Mouse (Mus musculus): ENCODE measurements around the gene Barx1. TPM values are rescaled to one million over a fixed set of nuclear protein-coding genes. Genes with fewer than 3 reads are reported as not detected.

Gene Barx1
- total RNA-seq, 2 experiments from 2014 or later, result not detected

- DNase-seq (ENCODE audit: extremely low spot score in 1 of 2, low spot score in 2 of 2), result no peak
Observed at GRCm38 (mm10) chr13:48658588-48659253, 4.1 kb upstream of the Barx1 start.

GRCm38 (mm10) chr13:48659254-48660220 is 3.3 kb upstream of the Barx1 start:
- DNase-seq (ENCODE audit: extremely low spot score in 1 of 2, low spot score in 2 of 2), result no peak
- intact Hi-C loops (cut with DNase I), result loop anchor here (10.0 kb wide), 2 partner anchors 345 to 515 kb away; no protein-coding TSS in a partner anchor

More at GRCm38 (mm10) chr13:48658588-48659253, 4.1 kb upstream of the Barx1 start:
- intact Hi-C loops (cut with DNase I), result loop anchor here (10.0 kb wide), 2 partner anchors 346 to 516 kb away; no protein-coding TSS in a partner anchor

- intact Hi-C loops (cut with DNase I), result no loop called here
- no peak for DNase-seq (ENCODE audit: extremely low spot score in 1 of 2, low spot score in 2 of 2)
Observed at GRCm38 (mm10) chr13:48660221-48660734, 2.5 kb upstream of the Barx1 start.

- DNase-seq (ENCODE audit: extremely low spot score in 1 of 2, low spot score in 2 of 2), result no peak
- intact Hi-C loops (cut with DNase I), result no loop called here
Observed at GRCm38 (mm10) chr13:48660741-48661140, 2.1 kb upstream of the Barx1 start.

GRCm38 (mm10) chr13:48661561-48661960 is 1.2 kb upstream of the Barx1 start:
- intact Hi-C loops (cut with DNase I), result no loop called here

GRCm38 (mm10) chr13:48663211-48663987 is 601 bp downstream of the Barx1 start:
- intact Hi-C loops (cut with DNase I), result no loop called here
- no peak for DNase-seq (ENCODE audit: extremely low spot score in 1 of 2, low spot score in 2 of 2)

More at GRCm38 (mm10) chr13:48661561-48661960, 1.2 kb upstream of the Barx1 start:
- no peak for DNase-seq (ENCODE audit: extremely low spot score in 1 of 2, low spot score in 2 of 2)

GRCm38 (mm10) chr13:48663988-48664339 is 1.2 kb downstream of the Barx1 start:
- intact Hi-C loops (cut with DNase I), result no loop called here
- no peak for DNase-seq (ENCODE audit: extremely low spot score in 1 of 2, low spot score in 2 of 2)

GRCm38 (mm10) chr13:48664916-48665655 is 2.3 kb downstream of the Barx1 start:
- intact Hi-C loops (cut with DNase I), result loop anchor here (5.0 kb wide), 1 partner anchor 207 kb away; the partner anchor contains the start of gene Phf2
- DNase-seq (ENCODE audit: extremely low spot score in 1 of 2, low spot score in 2 of 2), result no peak

- intact Hi-C loops (cut with DNase I), result loop anchor here (5.0 kb wide), 1 partner anchor 206 kb away; the partner anchor contains the start of gene Phf2
- DNase-seq (ENCODE audit: extremely low spot score in 1 of 2, low spot score in 2 of 2), result no peak
Observed at GRCm38 (mm10) chr13:48665656-48666597, 3.1 kb downstream of the Barx1 start.

- intact Hi-C loops (cut with DNase I), result loop anchor here (5.0 kb wide), 1 partner anchor 205 kb away; the partner anchor contains the start of gene Phf2
- DNase-seq (ENCODE audit: extremely low spot score in 1 of 2, low spot score in 2 of 2), result no peak
Observed at GRCm38 (mm10) chr13:48667461-48667860, 4.7 kb downstream of the Barx1 start.

- DNase-seq (ENCODE audit: extremely low spot score in 1 of 2, low spot score in 2 of 2), result no peak
- intact Hi-C loops (cut with DNase I), result loop anchor here (5.0 kb wide), 1 partner anchor 204 kb away; the partner anchor contains the start of gene Phf2
Observed at GRCm38 (mm10) chr13:48668091-48668975, 5.5 kb downstream of the Barx1 start.

GRCm38 (mm10) chr13:48668976-48669534 is 6.3 kb downstream of the Barx1 start:
- no peak for DNase-seq (ENCODE audit: extremely low spot score in 1 of 2, low spot score in 2 of 2)
- intact Hi-C loops (cut with DNase I), result loop anchor here (5.0 kb wide), 1 partner anchor 203 kb away; the partner anchor contains the start of gene Phf2

GRCm38 (mm10) chr13:48672312-48672840 is 9.6 kb downstream of the Barx1 start:
- intact Hi-C loops (cut with DNase I), result no loop called here
- no peak for DNase-seq (ENCODE audit: extremely low spot score in 1 of 2, low spot score in 2 of 2)

- intact Hi-C loops (cut with DNase I), result no loop called here
- no peak for DNase-seq (ENCODE audit: extremely low spot score in 1 of 2, low spot score in 2 of 2)
Observed at GRCm38 (mm10) chr13:48674609-48675008, 11.8 kb downstream of the Barx1 start.

- intact Hi-C loops (cut with DNase I), result no loop called here
- no peak for DNase-seq (ENCODE audit: extremely low spot score in 1 of 2, low spot score in 2 of 2)
Observed at GRCm38 (mm10) chr13:48679351-48679750, 16.6 kb downstream of the Barx1 start.
